ENCODE assay signal across 8 mouse cellular contexts in the genomic region with DNA sequence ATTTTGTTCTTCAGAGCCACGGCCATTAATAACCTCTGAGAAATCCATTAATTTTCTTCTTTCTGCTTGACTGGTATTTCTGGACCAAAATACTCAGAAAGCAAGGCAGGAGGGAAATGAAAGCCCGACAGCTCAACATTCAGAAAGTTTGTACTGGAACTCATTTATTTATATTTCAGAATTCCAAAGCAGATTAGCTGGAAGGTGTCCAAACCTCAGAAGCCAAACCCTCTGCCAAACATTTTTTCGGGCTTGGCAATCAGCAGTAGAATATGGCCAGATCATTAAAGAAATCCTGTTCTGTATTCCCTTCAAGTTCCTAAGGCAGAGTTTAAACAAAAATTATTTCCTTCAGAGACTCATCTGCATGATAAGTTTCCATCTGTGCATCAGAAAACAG.
DNase-seq lines count a peak whose midpoint lies in the region; ATAC-seq and TF ChIP-seq lines count a peak whose summit lies in the region.

No protein-coding gene starts in this region.

- no peak for TF ChIP-seq POLR2A in heart, adult 2 months (IDR thresholded peaks at IDR 0.05; ENCODE audit: insufficient read depth, low read depth, low read length)

- H3K4me3 ChIP-seq in heart, adult 2 months, result no peak overlapping the region
- H3K4me3 ChIP-seq in heart, embryonic 11.5 days (ENCODE audit: low read depth, low read length), result no peak overlapping the region

- H3K9me3 ChIP-seq in heart, embryonic 11.5 days (replicated peaks; ENCODE audit: control insufficient read depth, low read length), result no peaks in the 10 kb centered on the region

- peaks cover 11% of the 10 kb centered on the region for H3K36me3 ChIP-seq in heart, adult 2 months (ENCODE audit: control insufficient read depth, insufficient read depth, low read length)
- no peaks in the 10 kb centered on the region for H3K36me3 ChIP-seq in heart, embryonic 11.5 days (ENCODE audit: control insufficient read depth, insufficient read depth, low read length)

- peak overlapping the region; percentile 51 for H3K27ac ChIP-seq in heart, adult 2 months
- H3K27ac ChIP-seq in heart, embryonic 11.5 days (ENCODE audit: low read depth, low read length), result no peak overlapping the region

- no peaks in the 10 kb centered on the region for H3K27me3 ChIP-seq in heart, adult 2 months (ENCODE audit: control insufficient read depth, insufficient read depth, low read length)
- no peaks in the 10 kb centered on the region for H3K27me3 ChIP-seq in heart, embryonic 11.5 days (ENCODE audit: control insufficient read depth, insufficient read depth, low read length)

- no peak for TF ChIP-seq EP300 in heart, adult 2 months (IDR thresholded peaks at IDR 0.05; ENCODE audit: insufficient read depth, low read depth, low read length)

- 4% methylated on average over 3 of the region's 3 CpGs for WGBS in heart, adult 2 months
- WGBS in heart, embryonic 11.5 days (ENCODE audit: insufficient replicate concordance), result 47% methylated on average over 3 of the region's 3 CpGs

- no peak overlapping the region for H3K9ac ChIP-seq in heart, adult 2 months (ENCODE audit: low read depth, low read length)
- H3K9ac ChIP-seq in heart, embryonic 11.5 days (ENCODE audit: low read depth, low read length), result no peak overlapping the region

- no peaks in the 10 kb centered on the region for H3K79me2 ChIP-seq in heart, adult 2 months (replicated peaks; ENCODE audit: control insufficient read depth, insufficient read depth, low read length)

- no peak for ATAC-seq in heart, embryonic 11.5 days (replicated peaks; ENCODE audit: insufficient number of reproducible peaks, low FRiP score, low TSS enrichment)
- no peak for ATAC-seq in monocyte, adult 5-6 weeks (replicated peaks; ENCODE audit: insufficient number of reproducible peaks, low FRiP score, low TSS enrichment, poor library complexity, severe bottlenecking)

- H3K4me2 ChIP-seq in heart, embryonic 11.5 days, result no peak overlapping the region

- H3K4me1 ChIP-seq in heart, adult 2 months (ENCODE audit: control insufficient read depth, insufficient read depth, low read length), result no peaks in the 10 kb centered on the region; the same call in none of the 2 replicates
- H3K4me1 ChIP-seq in heart, embryonic 11.5 days (ENCODE audit: control insufficient read depth, insufficient read depth, low read length), result no peaks in the 10 kb centered on the region

- peak in 1 of 2 experiments; percentile 48 for DNase-seq in heart, adult 2 months
- DNase-seq in Muller cell, postnatal 12 days (ENCODE audit: inconsistent ontology term), result peak; percentile 92
- DNase-seq in cerebellum, postnatal 10 days, result peak; percentile 60 to 66
- peak; percentile 44 for DNase-seq in kidney, postnatal 10 days
- DNase-seq in lung, postnatal 36 days, result peak; percentile 81
- no peak for DNase-seq in frontal cortex, postnatal 14 days (ENCODE audit: low spot score in 2 of 2)

- intact Hi-C loops in heart, adult 2 months (cut with DNase I), result loop anchor here (2.0 kb wide), 1 partner anchor 17 kb away; no protein-coding TSS in a partner anchor

- no peak for TF ChIP-seq CTCF in heart, adult 2 months (IDR thresholded peaks at IDR 0.05)

Comparison
In these comparisons a context has a peak if more than half of its experiments do, and no peak if none do; other contexts are left out.
1. DNase-seq: peak in Muller cell, postnatal 12 days (single experiment), cerebellum, postnatal 10 days (2 of 2), kidney, postnatal 10 days (single experiment) and lung, postnatal 36 days (single experiment); none in frontal cortex, postnatal 14 days (0 of 2).